Mouse (Mus musculus): ENCODE measurements around the gene Scg3. TPM values are rescaled to one million over a fixed set of nuclear protein-coding genes. Genes with fewer than 3 reads are reported as not detected.
A peak's percentile ranks its signal among the peaks of the same experiment; 100 is the strongest.
"Not testable (repeated sequence)": the region's sequence is repeated elsewhere in the genome, so short reads cannot be mapped to it uniquely, and the experiment has no call there.

Scg3 gene
- total and polyA plus RNA-seq, 3 experiments: not detected

DNA sequence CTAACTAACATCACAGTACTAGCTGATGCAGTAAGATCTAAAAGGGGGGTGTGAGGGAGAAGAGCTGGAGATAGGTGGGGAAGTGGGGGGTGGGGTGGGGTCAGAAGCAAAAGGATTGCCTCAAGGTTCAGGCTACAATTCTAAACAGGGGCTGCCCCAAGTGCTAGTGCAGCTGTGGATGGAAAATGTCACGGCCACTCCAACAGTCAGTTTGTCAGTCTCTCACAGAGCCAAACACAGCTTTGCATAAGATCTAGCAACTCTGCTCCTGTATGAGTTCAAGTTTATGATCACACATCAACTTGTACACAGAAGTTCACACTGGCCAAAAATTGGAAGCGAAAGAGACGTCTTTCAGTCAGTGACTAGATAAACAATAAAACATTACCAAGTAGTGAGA is 62.4 kb downstream of the Scg3 start (continued):
- TF ChIP-seq NRF1 (IDR thresholded peaks at IDR 0.05; ENCODE audit: low read depth, low read length): no peak
- no peak for TF ChIP-seq CHD2 (IDR thresholded peaks at IDR 0.05; ENCODE audit: low read length)
- peak; percentile 84 for TF ChIP-seq EP300 (IDR thresholded peaks at IDR 0.05; ENCODE audit: low read length)
- TF ChIP-seq POLR2A (IDR thresholded peaks at IDR 0.05; ENCODE audit: low read depth, low read length): no peak
- TF ChIP-seq MAZ (IDR thresholded peaks at IDR 0.05; ENCODE audit: low read depth, low read length): no peak
- TF ChIP-seq HCFC1 (IDR thresholded peaks at IDR 0.05; ENCODE audit: low read depth, low read length): no peak
- TF ChIP-seq CTCF (conservative IDR thresholded peaks at IDR 0.05 in 1 of 2, IDR thresholded peaks at IDR 0.05 in 1 of 2; ENCODE audit: low read depth in 2 of 2, low read length in 2 of 2): no peak
- TF ChIP-seq POLR2AphosphoS2 (IDR thresholded peaks at IDR 0.05; ENCODE audit: low read depth, low read length): no peak
- no peak for TF ChIP-seq KAT2A (IDR thresholded peaks at IDR 0.05; ENCODE audit: insufficient replicate concordance, low read length)
- TF ChIP-seq TBP (conservative IDR thresholded peaks at IDR 0.05; ENCODE audit: low read depth, low read length): no peak
- TF ChIP-seq USF2 (conservative IDR thresholded peaks at IDR 0.05; ENCODE audit: low read depth, low read length): no peak
- TF ChIP-seq E2F4 (IDR thresholded peaks at IDR 0.05; ENCODE audit: insufficient replicate concordance, low read depth, low read length): no peak

DNA sequence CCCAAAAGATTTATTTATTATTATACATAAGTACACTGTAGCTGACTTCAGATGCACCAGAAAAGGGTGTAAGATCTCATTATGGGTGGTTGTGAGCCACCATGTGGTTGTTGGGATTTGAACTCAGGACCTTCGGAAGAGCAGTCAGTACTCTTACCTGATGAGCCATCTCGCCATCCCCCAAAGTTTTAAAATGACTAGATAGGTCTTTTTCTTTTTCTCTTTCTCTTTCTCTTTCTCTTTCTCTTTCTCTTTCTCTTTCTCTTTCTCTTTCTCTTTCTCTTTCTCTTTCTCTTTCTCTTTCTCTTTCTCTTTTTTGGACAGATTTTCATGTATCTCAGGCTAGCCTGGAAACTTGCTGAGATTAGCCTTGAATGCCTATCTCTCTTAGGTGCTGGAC is 64.1 kb downstream of the Scg3 start:
- H3K36me3 ChIP-seq (replicated peaks in 1 of 2; ENCODE audit: control insufficient read depth in 1 of 2, insufficient read depth in 1 of 2, low read length in 1 of 2); H3K27me3 ChIP-seq (replicated peaks); dilution Hi-C loops (cut with MboI; ENCODE audit: extremely low pct_ligation_motif_present, extremely low pct_unique_long_range_greater_than_20kb, low sequenced_read_pairs); H3K4me2 ChIP-seq (ENCODE audit: insufficient read depth, low read depth, poor library complexity, severe bottlenecking); H3K9me3 ChIP-seq (replicated peaks; ENCODE audit: low read length); in situ Hi-C loops (cut with MboI; ENCODE audit: low pct_ligation_motif_present, low pct_unique_long_range_greater_than_20kb, low sequenced_read_pairs); H3K27ac ChIP-seq (ENCODE audit: insufficient read depth, low read depth); H3K9ac ChIP-seq (ENCODE audit: insufficient read depth, low read depth); DNase-seq (ENCODE audit: extremely low read depth); H3K79me2 ChIP-seq (replicated peaks; ENCODE audit: control insufficient read depth, extremely low read depth, insufficient read depth, poor library complexity, severe bottlenecking); H3K4me3 ChIP-seq (replicated peaks in 1 of 3; ENCODE audit: low read depth in 2 of 3, low read length in 2 of 3, poor library complexity in 1 of 3): not testable (repeated sequence)
- H3K4me1 ChIP-seq (ENCODE audit: control insufficient read depth in 1 of 2, insufficient read depth in 2 of 2): peaks cover 5 to 34% of the 10 kb centered on the region in 2 experiments
- TF ChIP-seq ETS1 (conservative IDR thresholded peaks at IDR 0.05; ENCODE audit: low read depth, low read length): peak; percentile 92

DNA sequence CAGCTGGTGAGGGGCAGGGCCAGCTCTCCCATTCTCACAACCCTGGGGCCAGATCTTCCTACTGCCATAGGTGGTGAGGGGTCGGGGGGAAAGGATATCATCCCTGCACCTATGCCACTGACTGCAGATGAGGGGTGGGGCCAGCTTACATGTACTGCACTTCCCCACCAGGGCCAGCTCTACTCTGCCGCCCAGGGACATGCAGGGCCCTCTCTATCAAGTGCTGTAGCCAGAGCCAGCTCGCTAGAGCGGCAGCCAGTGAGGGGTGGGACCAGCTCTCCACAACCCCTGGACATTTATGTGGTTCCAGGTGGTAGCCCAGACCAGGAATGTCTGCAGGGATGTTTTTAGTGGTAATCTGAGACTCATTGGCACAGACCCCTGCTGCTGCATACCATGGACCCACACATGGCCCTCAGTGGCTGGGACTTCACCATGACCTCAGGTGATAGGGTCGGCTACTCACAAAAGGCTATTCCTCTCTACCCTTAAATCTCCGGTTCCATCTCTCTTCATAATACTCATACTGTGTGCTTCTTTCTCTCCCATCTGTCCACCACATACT is 64.9 kb downstream of the Scg3 start:
- DNase-seq (ENCODE audit: extremely low read depth): no peak
- H3K4me2 ChIP-seq (ENCODE audit: insufficient read depth, low read depth, poor library complexity, severe bottlenecking): no peak overlapping the region
- H3K4me1 ChIP-seq (ENCODE audit: control insufficient read depth in 1 of 2, insufficient read depth in 2 of 2): peaks cover 5 to 34% of the 10 kb centered on the region in 2 experiments
- peaks cover 3% of the 10 kb centered on the region for H3K9me3 ChIP-seq (replicated peaks; ENCODE audit: low read length)
- TF ChIP-seq ELF1 (IDR thresholded peaks at IDR 0.05; ENCODE audit: low read depth, low read length) (no peak), ZMIZ1 (IDR thresholded peaks at IDR 0.05; ENCODE audit: low read depth, low read length) (no peak), MXI1 (IDR thresholded peaks at IDR 0.05; ENCODE audit: low read depth, low read length) (no peak), ETS1 (conservative IDR thresholded peaks at IDR 0.05; ENCODE audit: low read depth, low read length) (no peak), KAT2A (IDR thresholded peaks at IDR 0.05; ENCODE audit: insufficient replicate concordance, low read length) (no peak), BHLHE40 (IDR thresholded peaks at IDR 0.05; ENCODE audit: low read depth, low read length) (no peak), MEF2A (IDR thresholded peaks at IDR 0.05; ENCODE audit: borderline replicate concordance, low read depth, low read length) (no peak), MAFK (IDR thresholded peaks at IDR 0.05; ENCODE audit: insufficient replicate concordance, low read length) (no peak), CHD1 (IDR thresholded peaks at IDR 0.05; ENCODE audit: low read depth, low read length) (no peak), SMC3 (IDR thresholded peaks at IDR 0.05; ENCODE audit: low read depth, low read length) (no peak), TBP (conservative IDR thresholded peaks at IDR 0.05; ENCODE audit: low read depth, low read length) (no peak), TCF12 (IDR thresholded peaks at IDR 0.05; ENCODE audit: low read depth, low read length) (no peak), UBTF (IDR thresholded peaks at IDR 0.05; ENCODE audit: low read depth, low read length) (no peak)
- H3K9ac ChIP-seq (ENCODE audit: insufficient read depth, low read depth): no peak overlapping the region
- no peak overlapping the region for H3K4me3 ChIP-seq (replicated peaks in 1 of 3; ENCODE audit: low read depth in 2 of 3, low read length in 2 of 3, poor library complexity in 1 of 3)
- H3K27me3 ChIP-seq (replicated peaks): peaks cover 4% of the 10 kb centered on the region
- no peaks in the 10 kb centered on the region for H3K79me2 ChIP-seq (replicated peaks; ENCODE audit: control insufficient read depth, extremely low read depth, insufficient read depth, poor library complexity, severe bottlenecking)
- in situ Hi-C loops (cut with MboI; ENCODE audit: low pct_ligation_motif_present, low pct_unique_long_range_greater_than_20kb, low sequenced_read_pairs): no loop called here
- no peak overlapping the region for H3K27ac ChIP-seq (ENCODE audit: insufficient read depth, low read depth)
- no peaks in the 10 kb centered on the region for H3K36me3 ChIP-seq (replicated peaks in 1 of 2; ENCODE audit: control insufficient read depth in 1 of 2, insufficient read depth in 1 of 2, low read length in 1 of 2)
- dilution Hi-C loops (cut with MboI; ENCODE audit: extremely low pct_ligation_motif_present, extremely low pct_unique_long_range_greater_than_20kb, low sequenced_read_pairs): no loop called here

Measured in CH12.LX (cell line).